Mouse (Mus musculus) T-cell, adult 2 months (primary cell): Measurements from ENCODE around the gene Rab2b.
"Not testable (repeated sequence)": the region's sequence is repeated elsewhere in the genome, so short reads cannot be mapped to it uniquely, and the experiment has no call there.

Experiments used
- DNase-seq: peaks from one replicate; pipeline ENCODE4 v3.0.0; 2022; ENCODE audit warnings: low spot score

The Rab2b gene

GRCm38 (mm10) chr14:52278932-52279746 is at the start of gene Rab2b, which contains the start of gene Tox4:
Gene Rab2b (minus strand): TSS chr14:52279545.
Gene Tox4 (plus strand): TSS chr14:52279146.
- peak; percentile 99 for DNase-seq

- no peak for DNase-seq
Measured at GRCm38 (mm10) chr14:52327910-52328812, 48.8 kb upstream of the Rab2b start, which contains the start of gene Sall2. Gene Sall2 (minus strand): TSS chr14:52328762.

- no peak for DNase-seq
Measured at GRCm38 (mm10) chr14:52327375-52327901, 48.1 kb upstream of the Rab2b start.

- DNase-seq = no peak
Measured at GRCm38 (mm10) chr14:52325890-52326289, 46.5 kb upstream of the Rab2b start.

GRCm38 (mm10) chr14:52319361-52319760 is 40.0 kb upstream of the Rab2b start:
- no peak for DNase-seq

- no peak for DNase-seq
Measured at GRCm38 (mm10) chr14:52316441-52317225, 37.3 kb upstream of the Rab2b start.

GRCm38 (mm10) chr14:52315792-52316440 is 36.6 kb upstream of the Rab2b start:
- peak; percentile 46 for DNase-seq

GRCm38 (mm10) chr14:52315283-52315780 is 36.0 kb upstream of the Rab2b start:
- no peak for DNase-seq

GRCm38 (mm10) chr14:52314808-52315150 is 35.4 kb upstream of the Rab2b start:
- no peak for DNase-seq

GRCm38 (mm10) chr14:52313931-52314807 is 34.8 kb upstream of the Rab2b start:
- no peak for DNase-seq

GRCm38 (mm10) chr14:52310906-52311305 is 31.6 kb upstream of the Rab2b start:
- no peak for DNase-seq

GRCm38 (mm10) chr14:52310343-52310742 is 31.0 kb upstream of the Rab2b start:
- DNase-seq = not testable (repeated sequence)

- no peak for DNase-seq
Measured at GRCm38 (mm10) chr14:52306100-52306499, 26.8 kb upstream of the Rab2b start.

GRCm38 (mm10) chr14:52304644-52305271 is 25.4 kb upstream of the Rab2b start, which contains the start of gene Mettl3:
Gene Mettl3 (minus strand): TSS chr14:52305128.
- peak; percentile 87 for DNase-seq

- DNase-seq = not testable (repeated sequence)
Measured at GRCm38 (mm10) chr14:52303517-52303916, 24.2 kb upstream of the Rab2b start.

GRCm38 (mm10) chr14:52295558-52296264 is 16.4 kb upstream of the Rab2b start:
- no peak for DNase-seq

- no peak for DNase-seq
Measured at GRCm38 (mm10) chr14:52284191-52284590, 4.8 kb upstream of the Rab2b start.

- DNase-seq = no peak
Measured at GRCm38 (mm10) chr14:52283629-52284028, 4.3 kb upstream of the Rab2b start.

GRCm38 (mm10) chr14:52279747-52280120 is 389 bp upstream of the Rab2b start:
- DNase-seq = no peak
